Mouse (Mus musculus) ES-Bruce4 (cell line): ENCODE measurements around the gene Vps9d1. TPM values are rescaled to one million over a fixed set of nuclear protein-coding genes. Genes with fewer than 3 reads are reported as not detected.
A peak's percentile ranks its signal among the peaks of the same experiment; 100 is the strongest.

ENCODE experiments used
- H3K27ac ChIP-seq: 2 replicates; pipeline ENCODE4 v1.5.1; 2012; ENCODE audit warnings: low read length, inconsistent platforms; ENCODE audit not compliant: insufficient read depth
- H3K27me3 ChIP-seq: 2 replicates; pipeline ENCODE4 v1.6.1; 2012; ENCODE audit warnings: mild to moderate bottlenecking, low read length, inconsistent platforms; ENCODE audit not compliant: control insufficient read depth, poor library complexity, insufficient read depth, severe bottlenecking
- H3K36me3 ChIP-seq: 2 replicates; pipeline ENCODE4 v1.6.1; 2012; ENCODE audit warnings: inconsistent platforms, mild to moderate bottlenecking, low read length, moderate library complexity; ENCODE audit not compliant: control insufficient read depth, poor library complexity, insufficient read depth, severe bottlenecking
- H3K4me1 ChIP-seq: one replicate; pipeline ENCODE4 v1.8.1; 2011; ENCODE audit warnings: low read length; ENCODE audit not compliant: control insufficient read depth, insufficient read depth
- H3K4me3 ChIP-seq: 2 replicates; pipeline ENCODE4 v1.5.1; 2011; ENCODE audit warnings: low read depth, mild to moderate bottlenecking, low read length
- H3K9ac ChIP-seq: 2 replicates; pipeline ENCODE4 v1.6.1; 2012; ENCODE audit warnings: low read depth, mild to moderate bottlenecking, inconsistent platforms; ENCODE audit not compliant: poor library complexity, severe bottlenecking
- H3K9me3 ChIP-seq: replicated peaks from 2 replicates; pipeline ENCODE4 v1.6.1; 2012; ENCODE audit warnings: mild to moderate bottlenecking, low read length, inconsistent platforms; ENCODE audit not compliant: control insufficient read depth, poor library complexity, insufficient read depth, severe bottlenecking
- CTCF ChIP-seq: IDR thresholded peaks from one replicate; pipeline ENCODE4 v1.8.1; 2011; ENCODE audit warnings: low read depth, low read length
- EP300 ChIP-seq: IDR thresholded peaks from 2 replicates; pipeline ENCODE4 v1.6.1; 2011; ENCODE audit warnings: low read depth, low read length; ENCODE audit not compliant: insufficient read depth
- POLR2A ChIP-seq: IDR thresholded peaks from one replicate; pipeline ENCODE4 v1.8.1; 2011; ENCODE audit warnings: low read length; ENCODE audit not compliant: insufficient read depth
- polyA plus RNA-seq: library from polyadenylated mRNA; stranded (reverse); fragments of >200 nt; gene quantifications from 2 replicates; pipeline ENCODE4 v1.2.4, GENCODE M21; 2011; ENCODE audit warnings: low read depth; ENCODE audit not compliant: missing spikeins, insufficient read depth, insufficient read length

Gene Vps9d1
- 4.7 and 8.9 TPM in 2 replicates for polyA plus RNA-seq

- Histone ChIP-seq H3K9me3 (no peaks in the 10 kb centered on the region), H3K4me1 (no peaks in the 10 kb centered on the region), H3K4me3 (peak within 1 kb of the TSS; percentile 91), H3K27ac (no peak within 1 kb of the TSS), H3K27me3 (no peaks in the 10 kb centered on the region), H3K9ac (peak within 1 kb of the TSS; percentile 98), H3K36me3 (peaks cover 3% of the 10 kb centered on the region)
- TF ChIP-seq POLR2A (no peak), EP300 (no peak), CTCF (no peak)
Measured at GRCm38 (mm10) chr8:123254099-123254885, at the start of gene Vps9d1, which contains the start of gene Zfp276. Gene Vps9d1 (minus strand): TSS chr8:123254348. Gene Zfp276 (plus strand): TSS chr8:123254195.

- H3K4me1 ChIP-seq: no peaks in the 10 kb centered on the region
- no peak overlapping the region for H3K4me3 ChIP-seq
- H3K27ac ChIP-seq: no peak overlapping the region
- TF ChIP-seq POLR2A: no peak
- no peak for TF ChIP-seq EP300
- TF ChIP-seq CTCF: no peak
- H3K9me3 ChIP-seq: no peaks in the 10 kb centered on the region
- no peaks in the 10 kb centered on the region for H3K27me3 ChIP-seq
- H3K9ac ChIP-seq: no peak overlapping the region
- H3K36me3 ChIP-seq: peaks cover 35% of the 10 kb centered on the region
Measured at GRCm38 (mm10) chr8:123298301-123298700, 44.2 kb upstream of the Vps9d1 start.

DNA sequence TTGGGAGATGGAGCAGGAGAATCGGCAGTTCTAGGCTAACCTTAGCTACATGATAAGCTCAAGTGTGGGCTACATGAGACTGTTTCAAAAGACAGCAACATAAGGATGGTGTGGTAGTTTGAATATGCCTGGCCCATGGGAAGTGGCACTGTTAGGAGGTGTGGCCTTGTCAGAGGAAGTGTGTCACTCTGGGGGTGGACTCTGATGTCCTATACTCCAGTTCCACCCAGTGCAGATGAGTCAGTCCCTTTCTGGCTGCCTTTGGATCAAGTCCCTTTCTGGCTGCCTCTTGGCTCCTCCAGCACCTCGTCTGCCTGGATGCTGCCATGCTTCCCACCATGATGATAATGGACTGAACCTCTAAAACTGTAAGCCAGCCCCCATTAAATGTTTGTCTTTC lies 38.6 kb upstream of the Vps9d1 start:
- H3K4me1 ChIP-seq: no peaks in the 10 kb centered on the region
- no peak overlapping the region for H3K27ac ChIP-seq
- no peak overlapping the region for H3K4me3 ChIP-seq
- no peaks in the 10 kb centered on the region for H3K27me3 ChIP-seq
- H3K9me3 ChIP-seq: no peaks in the 10 kb centered on the region
- H3K36me3 ChIP-seq: peaks cover 35% of the 10 kb centered on the region
- TF ChIP-seq POLR2A (no peak), CTCF (no peak), EP300 (no peak)
- H3K9ac ChIP-seq: no peak overlapping the region

DNA sequence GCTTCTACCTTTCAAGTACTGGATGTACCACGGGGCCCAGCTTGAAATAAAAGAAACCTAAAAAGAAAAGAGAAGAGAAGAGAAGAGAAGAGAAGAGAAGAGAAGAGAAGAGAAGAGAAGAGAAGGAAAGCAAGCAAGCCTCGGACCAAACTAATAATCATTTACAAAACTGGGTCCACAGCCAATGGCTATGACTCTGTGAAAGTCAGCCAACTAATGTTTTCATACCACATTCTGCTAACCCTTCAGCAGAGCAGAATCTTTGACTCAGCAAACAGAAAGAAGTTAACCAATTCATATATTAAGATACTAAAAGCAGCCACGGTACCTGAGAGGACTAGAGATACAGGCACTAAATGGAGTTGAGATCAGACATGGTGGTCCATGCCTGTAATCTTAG lies 38.1 kb upstream of the Vps9d1 start:
- no peak for TF ChIP-seq POLR2A
- no peak for TF ChIP-seq EP300
- TF ChIP-seq CTCF: no peak
- Histone ChIP-seq H3K9ac (no peak overlapping the region), H3K4me3 (no peak overlapping the region), H3K27ac (no peak overlapping the region), H3K27me3 (no peaks in the 10 kb centered on the region), H3K36me3 (peaks cover 35% of the 10 kb centered on the region), H3K4me1 (no peaks in the 10 kb centered on the region), H3K9me3 (no peaks in the 10 kb centered on the region)

- H3K27me3 ChIP-seq: no peaks in the 10 kb centered on the region
- no peaks in the 10 kb centered on the region for H3K4me1 ChIP-seq
- H3K4me3 ChIP-seq: no peak overlapping the region
- H3K9me3 ChIP-seq: no peaks in the 10 kb centered on the region
- no peak overlapping the region for H3K27ac ChIP-seq
- TF ChIP-seq POLR2A (no peak), EP300 (no peak), CTCF (no peak)
- peaks cover 32% of the 10 kb centered on the region for H3K36me3 ChIP-seq
- no peak overlapping the region for H3K9ac ChIP-seq
Measured at GRCm38 (mm10) chr8:123291716-123292115, 37.6 kb upstream of the Vps9d1 start.

DNA sequence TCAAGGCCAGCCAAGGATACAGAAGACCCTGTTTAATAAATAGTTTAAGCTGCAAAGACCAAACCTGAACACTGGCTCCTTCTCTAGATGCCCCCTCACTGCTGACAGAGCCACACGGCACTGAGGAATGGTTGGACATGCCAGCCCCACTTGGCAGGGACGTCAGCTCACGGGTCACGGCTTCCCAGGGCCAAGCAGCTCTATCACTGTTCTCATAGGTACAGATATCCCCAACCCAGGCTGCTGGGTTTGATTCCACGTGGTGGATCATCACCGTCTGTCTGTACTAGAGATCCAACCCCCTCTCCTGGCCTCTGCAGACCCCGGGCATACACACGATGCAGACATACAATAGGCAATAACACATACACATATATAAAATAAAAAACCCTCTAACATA lies 36.5 kb upstream of the Vps9d1 start:
- H3K9ac ChIP-seq: no peak overlapping the region
- no peaks in the 10 kb centered on the region for H3K4me1 ChIP-seq
- TF ChIP-seq POLR2A (no peak), EP300 (no peak), CTCF (no peak)
- H3K36me3 ChIP-seq: peaks cover 27% of the 10 kb centered on the region
- no peaks in the 10 kb centered on the region for H3K9me3 ChIP-seq
- no peaks in the 10 kb centered on the region for H3K27me3 ChIP-seq
- H3K27ac ChIP-seq: no peak overlapping the region
- H3K4me3 ChIP-seq: no peak overlapping the region
